Mouse (Mus musculus) kidney, adult 2 months (tissue): ENCODE results near the gene Tcf3.

ENCODE experiments used
- CTCF ChIP-seq: fragments of 200-500 bp; conservative IDR thresholded peaks from 2 replicates; pipeline ENCODE4 v1.5.1; 2011; ENCODE audit warnings: low read depth, mild to moderate bottlenecking, control low read depth, low read length, moderate library complexity, mixed read lengths; ENCODE audit not compliant: insufficient read depth, insufficient read length
- POLR2A ChIP-seq: fragments of 200-500 bp; IDR thresholded peaks from one replicate; pipeline ENCODE4 v1.6.1; 2011; ENCODE audit warnings: low read depth, low read length, control low read depth

DNA sequence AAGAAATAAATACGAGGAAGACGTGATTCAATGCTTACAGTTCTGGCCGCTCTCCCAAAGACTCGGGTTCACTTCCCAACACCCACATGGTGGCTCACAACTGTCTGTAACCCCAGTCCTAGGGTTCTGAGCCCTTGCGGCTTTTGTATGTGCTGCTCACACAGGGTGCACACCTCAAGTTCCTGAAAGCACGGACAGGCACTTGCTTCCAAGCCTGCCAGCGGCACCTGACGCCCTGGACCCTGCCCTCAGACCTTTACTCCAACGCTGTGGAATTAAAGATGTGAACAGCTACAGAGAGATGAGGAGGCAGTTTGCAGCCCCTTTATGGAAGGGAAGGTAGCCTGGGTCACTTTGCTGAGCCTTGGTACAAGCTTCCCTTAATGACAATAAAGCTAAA lies 42.8 kb downstream of the Tcf3 start:
- TF ChIP-seq POLR2A (no peak), CTCF (no peak)
